Mouse (Mus musculus) G1E (cell line): ENCODE results near the gene Hist1h4d. TPM values are rescaled to one million over a fixed set of nuclear protein-coding genes. Genes with fewer than 3 reads are reported as not detected.
"Not testable (repeated sequence)": the region's sequence is repeated elsewhere in the genome, so short reads cannot be mapped to it uniquely, and the experiment has no call there.

Experiments used
- ATAC-seq: 2 replicates; pipeline ENCODE4 v1.8.0; 2016; ENCODE audit warnings: mild to moderate bottlenecking; ENCODE audit not compliant: insufficient number of reproducible peaks, poor library complexity, low FRiP score, severe bottlenecking; ENCODE audit errors: extremely low read depth
- DNase-seq: peaks from one replicate; pipeline ENCODE4 v3.0.0; 2012; ENCODE audit warnings: low spot score
- H3K27me3 ChIP-seq: 2 replicates; pipeline ENCODE4 v1.6.1; 2012; ENCODE audit warnings: mild to moderate bottlenecking, low read length, inconsistent platforms; ENCODE audit not compliant: insufficient read depth
- H3K36me3 ChIP-seq: replicated peaks from 2 replicates; pipeline ENCODE3; 2012; ENCODE audit warnings: mild to moderate bottlenecking, inconsistent platforms
- H3K4me1 ChIP-seq: 2 replicates; pipeline ENCODE4 v1.6.1; 2012; ENCODE audit warnings: low read depth, low read length, inconsistent platforms, mixed read lengths; ENCODE audit not compliant: insufficient read depth
- H3K4me3 ChIP-seq: 2 replicates; pipeline ENCODE4 v1.5.1; 2012; ENCODE audit warnings: low read depth, mild to moderate bottlenecking, inconsistent platforms, low read length, moderate library complexity, mixed read lengths
- H3K9me3 ChIP-seq: replicated peaks from 2 replicates; pipeline ENCODE4 v1.6.1; 2012; ENCODE audit warnings: inconsistent platforms
- CTCF ChIP-seq: IDR thresholded peaks from 2 replicates; pipeline ENCODE4 v1.5.1; 2012; ENCODE audit warnings: low read depth, low read length, inconsistent platforms, mixed read lengths
- GATA1 ChIP-seq: IDR thresholded peaks from 2 replicates; pipeline ENCODE4 v1.6.1; 2012; ENCODE audit warnings: borderline replicate concordance, low read length, inconsistent platforms, mixed read lengths
- GATA2 ChIP-seq: IDR thresholded peaks from 2 replicates; pipeline ENCODE4 v1.6.1; 2012; ENCODE audit warnings: low read depth, low read length, inconsistent platforms, borderline replicate concordance
- POLR2AphosphoS5 ChIP-seq: IDR thresholded peaks from 2 replicates; pipeline ENCODE4 v1.6.1; 2012; ENCODE audit warnings: low read depth, low read length, inconsistent platforms; ENCODE audit not compliant: insufficient replicate concordance
- TAL1 ChIP-seq: conservative IDR thresholded peaks from 2 replicates; pipeline ENCODE4 v1.6.1; 2012; ENCODE audit warnings: low read depth, low read length, inconsistent platforms, mixed read lengths
- polyA plus RNA-seq: library from polyadenylated mRNA; stranded (reverse); fragments of >175 nt; gene quantifications from 2 replicates; pipeline ENCODE4 v1.2.3, GENCODE M21; 2012
- total RNA-seq, 2 experiments: library from RNA; stranded (forward) in 1 of 2; stranded (reverse) in 1 of 2; fragments of 200-1000 nt in 1 of 2; fragments of >200 nt in 1 of 2; fragmentation: Nextera tagmentation in 1 of 2; gene quantifications; 2 replicates each; pipeline ENCODE4 v1.2.3; 2014 to 2017

Gene Hist1h4d
- total and polyA plus RNA-seq, 3 experiments, result 14.6 to 2,252 (median 1,080) TPM

DNA sequence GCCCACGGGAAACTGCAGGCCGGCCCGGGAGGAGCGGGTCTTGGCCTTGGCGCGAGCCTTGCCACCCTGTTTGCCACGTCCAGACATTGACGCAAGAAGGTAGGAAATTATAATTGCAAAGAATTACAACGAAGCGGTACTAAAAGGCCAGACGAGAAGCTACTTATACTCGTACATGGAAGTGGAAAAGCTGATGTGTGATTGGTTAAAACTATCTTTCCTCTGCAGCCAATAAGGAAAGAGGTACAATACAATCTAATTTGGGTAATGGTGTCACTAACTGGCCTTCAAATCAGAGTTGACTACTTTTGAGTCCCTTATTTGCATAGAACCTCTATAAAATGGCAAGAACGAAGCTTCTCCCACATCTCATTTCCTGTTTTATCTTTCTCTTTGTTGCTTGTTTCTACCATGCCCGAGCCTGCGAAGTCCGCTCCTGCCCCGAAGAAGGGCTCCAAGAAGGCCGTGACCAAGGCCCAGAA, 10.3 kb upstream of the Hist1h4d start, which contains the start of the genes Hist1h2ae and Hist1h2bg:
TSS of gene Hist1h2ae (minus strand) at position 199 of the 482 bp plus-strand sequence.
TSS of gene Hist1h2bg (plus strand) at position 375 of the 482 bp plus-strand sequence.
- peaks cover 13% of the 10 kb centered on the region; the same call in 1 of the 2 replicates for H3K4me1 ChIP-seq
- peak within 1 kb of the TSS; percentile 64; the same call in 1 of the 2 replicates for H3K4me3 ChIP-seq
- peak; percentile 75 for ATAC-seq
- no peaks in the 10 kb centered on the region for H3K9me3 ChIP-seq
- H3K27me3 ChIP-seq, result no peaks in the 10 kb centered on the region
- no peaks in the 10 kb centered on the region for H3K36me3 ChIP-seq
- DNase-seq, result peak; percentile 56
- TF ChIP-seq TAL1, result no peak
- no peak for TF ChIP-seq CTCF
- TF ChIP-seq GATA1, result no peak
- no peak for TF ChIP-seq GATA2
- TF ChIP-seq POLR2AphosphoS5, result no peak; the same call in 1 of the 2 replicates

GRCm38 (mm10) chr13:23571504-23572217, 9.7 kb upstream of the Hist1h4d start:
- DNase-seq, ATAC-seq, H3K9me3 ChIP-seq, H3K36me3 ChIP-seq, H3K27me3 ChIP-seq: not testable (repeated sequence)
- Histone ChIP-seq H3K4me3 (peak overlapping the region; percentile 64; the same call in 1 of the 2 replicates), H3K4me1 (peaks cover 18% of the 10 kb centered on the region)
- TF ChIP-seq POLR2AphosphoS5, result peak; percentile 95; the same call in 1 of the 2 replicates

DNA sequence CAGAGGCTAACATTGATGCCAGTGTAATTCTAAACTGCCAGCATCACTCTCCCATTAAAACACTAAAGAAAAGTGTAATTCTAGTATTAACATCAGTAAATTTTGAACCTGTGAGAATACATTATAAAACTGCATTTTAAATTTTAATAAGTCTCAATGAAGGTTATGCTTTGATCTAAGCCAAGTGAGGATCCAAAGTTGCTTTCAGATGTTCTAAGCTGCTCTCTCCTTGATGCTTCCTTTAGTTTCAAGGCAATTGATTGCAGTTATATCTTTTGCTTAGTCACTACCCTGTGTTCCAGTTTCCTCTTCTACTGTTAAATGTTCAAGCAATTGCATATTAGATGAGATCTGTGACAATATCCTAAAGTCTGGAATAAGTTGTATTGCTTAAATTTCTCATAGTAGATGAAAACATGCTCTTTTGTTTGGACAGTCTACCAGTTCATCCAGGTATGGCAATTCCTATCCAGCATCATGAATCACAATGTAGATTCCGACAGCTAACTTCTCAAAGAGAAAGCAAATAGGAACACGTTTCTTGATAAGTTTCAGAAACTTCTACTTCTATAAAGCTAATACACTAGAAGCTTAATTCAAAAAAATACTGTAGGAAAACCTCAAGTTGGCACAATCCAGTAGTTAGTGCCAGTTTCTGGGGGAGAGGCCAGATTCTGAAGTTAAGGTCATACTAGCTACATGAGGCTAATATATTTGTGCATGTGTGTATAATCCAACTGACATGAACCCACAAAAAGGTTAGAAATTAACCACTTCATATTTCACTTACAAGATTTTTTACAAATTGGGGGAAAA, 9.0 kb upstream of the Hist1h4d start:
- Histone ChIP-seq H3K27me3 (no peaks in the 10 kb centered on the region), H3K36me3 (no peaks in the 10 kb centered on the region), H3K4me1 (peaks cover 26% of the 10 kb centered on the region), H3K4me3 (peak overlapping the region; percentile 15; the same call in 1 of the 2 replicates), H3K9me3 (no peaks in the 10 kb centered on the region)
- TF ChIP-seq GATA1, result no peak
- TF ChIP-seq GATA2, result no peak
- TF ChIP-seq POLR2AphosphoS5, result peak; percentile 97; the same call in 1 of the 2 replicates
- no peak for TF ChIP-seq TAL1
- ATAC-seq (no peak), DNase-seq (no peak)

DNA sequence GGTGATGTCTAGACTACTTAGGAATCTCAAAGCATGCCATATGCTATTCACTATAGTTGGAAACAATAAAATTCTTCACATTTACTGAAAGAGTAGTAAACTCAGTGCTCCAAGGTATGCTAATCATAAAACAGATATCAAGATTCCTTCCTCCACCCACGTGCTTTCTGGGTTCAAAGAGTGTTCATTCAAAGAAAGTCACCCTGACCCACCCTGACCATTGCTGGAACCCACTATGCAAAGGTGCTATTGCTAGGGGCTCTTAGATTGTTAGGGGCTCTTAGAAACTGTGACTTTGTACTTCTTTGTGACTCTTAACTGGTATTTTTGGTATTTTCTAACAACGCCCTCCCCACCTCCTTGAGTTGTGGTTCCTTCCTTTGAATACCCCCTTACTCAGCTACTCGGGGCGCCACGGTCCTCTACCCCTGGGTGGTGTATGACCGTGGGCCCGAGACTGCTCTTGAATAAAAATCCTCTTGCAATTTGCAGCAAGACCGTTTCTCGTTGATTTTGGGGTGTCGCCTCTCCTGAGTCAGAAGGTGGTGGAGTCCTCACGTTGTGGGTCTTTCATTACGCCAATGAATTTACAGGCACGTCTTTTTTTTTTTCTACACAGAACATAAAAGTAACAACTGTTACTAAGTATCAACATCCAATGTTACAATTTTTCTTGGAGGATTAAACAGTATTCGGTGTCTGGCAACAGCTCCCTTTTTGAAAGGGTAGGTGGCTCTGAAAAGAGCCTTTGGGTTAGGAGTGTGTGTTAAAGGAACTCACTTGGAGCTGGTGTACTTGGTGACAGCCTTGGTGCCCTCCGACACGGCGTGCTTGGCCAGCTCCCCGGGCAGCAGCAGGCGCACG, 8.1 kb upstream of the Hist1h4d start:
- ATAC-seq, H3K36me3 ChIP-seq, H3K9me3 ChIP-seq, DNase-seq, H3K27me3 ChIP-seq: not testable (repeated sequence)
- Histone ChIP-seq H3K4me3 (peak overlapping the region; percentile 64; the same call in 1 of the 2 replicates), H3K4me1 (peaks cover 23% of the 10 kb centered on the region)

DNA sequence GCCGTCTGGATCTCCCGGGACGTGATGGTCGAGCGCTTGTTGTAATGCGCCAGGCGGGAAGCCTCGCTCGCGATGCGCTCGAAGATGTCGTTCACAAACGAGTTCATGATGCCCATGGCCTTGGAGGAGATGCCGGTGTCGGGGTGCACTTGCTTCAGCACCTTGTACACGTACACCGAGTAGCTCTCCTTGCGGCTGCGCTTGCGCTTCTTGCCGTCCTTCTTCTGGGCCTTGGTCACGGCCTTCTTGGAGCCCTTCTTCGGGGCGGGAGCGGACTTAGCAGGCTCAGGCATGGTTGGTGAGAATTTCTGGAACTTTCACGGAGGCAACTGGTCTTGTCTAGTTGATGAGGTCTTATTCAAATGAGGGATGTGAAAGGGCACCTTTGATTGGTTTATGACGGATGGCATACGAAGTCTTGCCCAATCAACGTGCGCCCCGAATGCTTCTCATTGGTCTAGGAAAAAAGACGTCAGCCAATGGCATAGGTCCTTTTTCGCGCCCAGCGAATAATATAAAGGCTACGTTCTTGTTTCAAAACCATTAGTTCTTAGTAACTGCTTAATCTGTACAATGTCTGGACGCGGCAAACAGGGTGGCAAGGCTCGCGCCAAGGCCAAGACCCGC, 7.4 kb upstream of the Hist1h4d start, which contains the start of the genes Hist1h2bf and Hist1h2ad:
TSS of gene Hist1h2bf (minus strand) at position 299 of the 627 bp plus-strand sequence.
TSS of gene Hist1h2ad (plus strand) at position 484 of the 627 bp plus-strand sequence.
- DNase-seq, result peak; percentile 70
- ATAC-seq, result peak; percentile 70

More for the DNA sequence above, 7.4 kb upstream of the Hist1h4d start, which contains the start of the genes Hist1h2bf and Hist1h2ad:
- not testable (repeated sequence) for H3K9me3 ChIP-seq, H3K36me3 ChIP-seq, H3K27me3 ChIP-seq
- Histone ChIP-seq H3K4me3 (peak within 1 kb of the TSS; percentile 64; the same call in 1 of the 2 replicates), H3K4me1 (peaks cover 23% of the 10 kb centered on the region)
